Mouse (Mus musculus) E14TG2a.4 (cell line): ENCODE measurements around the gene Gtsf1.
A peak's percentile ranks its signal among the peaks of the same experiment; 100 is the strongest.

Source experiments
- H3K27me3 ChIP-seq: 2 replicates; pipeline ENCODE4 v1.6.1; 2014; ENCODE audit warnings: low read length, control low read depth; ENCODE audit not compliant: insufficient read depth
- H3K36me3 ChIP-seq: 2 replicates; pipeline ENCODE4 v1.6.1; 2014; ENCODE audit warnings: low read length, control low read depth; ENCODE audit not compliant: insufficient read depth
- H3K4me1 ChIP-seq: replicated peaks from 2 replicates; pipeline ENCODE4 v1.6.1; 2014; ENCODE audit warnings: low read depth, low read length, control low read depth
- H3K4me3 ChIP-seq: replicated peaks from 2 replicates; pipeline ENCODE4 v1.5.1; 2014; ENCODE audit warnings: mild to moderate bottlenecking, low read length
- H3K9me3 ChIP-seq: 2 replicates; pipeline ENCODE4 v1.6.1; 2014; ENCODE audit warnings: low read length, control low read depth
- CTCF ChIP-seq: conservative IDR thresholded peaks from 2 replicates; pipeline ENCODE4 v1.5.1; 2014; ENCODE audit warnings: low read length
- NANOG ChIP-seq: IDR thresholded peaks from 2 replicates; pipeline ENCODE4 v1.6.1; 2014; ENCODE audit warnings: borderline replicate concordance, low read length, mixed read lengths
- POU5F1 ChIP-seq: IDR thresholded peaks from 2 replicates; pipeline ENCODE4 v1.6.1; 2014; ENCODE audit warnings: low read length, borderline replicate concordance

Gene Gtsf1

DNA sequence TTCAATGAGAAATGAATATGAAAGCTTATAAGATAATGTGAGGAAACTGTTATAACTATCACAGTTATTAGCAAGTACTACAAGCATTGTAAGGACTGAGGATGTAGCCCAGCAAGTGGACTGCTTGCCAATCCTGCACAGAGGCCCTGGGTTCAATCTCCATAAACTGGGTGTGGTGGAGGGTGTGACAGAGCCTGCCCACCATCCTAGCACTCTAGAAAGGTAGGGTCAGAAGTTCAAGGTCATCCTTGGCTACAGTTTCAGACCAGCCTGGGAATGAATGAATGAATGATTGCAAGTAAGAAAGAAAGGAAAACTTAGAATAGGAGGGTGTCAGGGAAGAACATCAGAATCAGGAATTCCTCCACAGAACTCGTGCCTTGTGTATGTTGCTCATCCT is 66.5 kb downstream of the Gtsf1 start:
- H3K36me3 ChIP-seq, result peaks cover 31% of the 10 kb centered on the region
- TF ChIP-seq POU5F1 (no peak), NANOG (no peak), CTCF (no peak)
- H3K27me3 ChIP-seq, result no peaks in the 10 kb centered on the region
- peaks cover 86% of the 10 kb centered on the region for H3K4me1 ChIP-seq
- H3K9me3 ChIP-seq, result no peaks in the 10 kb centered on the region
- peak overlapping the region; percentile 95 for H3K4me3 ChIP-seq

DNA sequence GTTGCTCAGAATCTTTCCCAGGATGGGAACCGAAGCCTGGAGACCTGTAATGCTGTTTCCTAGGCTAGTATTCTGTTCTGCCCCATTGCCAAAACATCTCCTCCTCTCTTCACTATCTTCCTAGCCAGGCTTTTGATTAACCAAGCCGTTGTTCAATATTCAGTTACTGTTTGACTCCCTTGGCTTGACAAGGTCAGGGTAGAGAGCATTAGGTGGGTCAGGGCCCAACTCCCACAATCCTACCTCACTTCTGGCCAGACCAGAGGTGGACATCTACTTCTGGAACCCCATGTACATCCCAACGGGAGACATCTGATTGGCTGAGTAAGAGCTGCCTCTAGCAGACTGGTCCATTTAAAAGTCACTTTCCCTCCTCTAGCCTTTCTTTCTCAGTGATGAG is 67.3 kb downstream of the Gtsf1 start:
- Histone ChIP-seq H3K27me3 (no peaks in the 10 kb centered on the region), H3K9me3 (no peaks in the 10 kb centered on the region), H3K4me3 (no peak overlapping the region), H3K36me3 (peaks cover 39% of the 10 kb centered on the region), H3K4me1 (peaks cover 85% of the 10 kb centered on the region)
- TF ChIP-seq CTCF (no peak), POU5F1 (no peak), NANOG (no peak)

DNA sequence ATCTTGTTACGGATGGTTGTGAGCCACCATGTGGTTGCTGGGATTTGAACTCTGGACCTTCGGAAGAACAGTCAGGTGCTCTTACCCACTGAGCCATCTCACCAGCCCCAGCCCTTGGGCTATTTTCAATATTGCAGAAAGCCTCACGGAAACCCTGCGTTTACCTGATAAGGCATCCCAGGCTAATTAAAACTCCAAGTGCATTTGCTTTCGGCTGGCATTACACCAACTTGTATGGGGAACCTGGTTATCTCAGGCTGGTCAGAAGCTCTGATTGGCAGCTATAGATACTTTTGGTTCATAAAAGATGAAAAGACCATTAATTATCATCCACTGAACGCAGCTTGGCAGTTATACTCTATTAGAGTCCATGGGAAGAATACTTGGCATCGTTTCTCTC is 67.9 kb downstream of the Gtsf1 start:
- H3K36me3 ChIP-seq, result peaks cover 45% of the 10 kb centered on the region
- peaks cover 81% of the 10 kb centered on the region for H3K4me1 ChIP-seq
- TF ChIP-seq CTCF (no peak), NANOG (no peak), POU5F1 (no peak)
- H3K9me3 ChIP-seq, result no peaks in the 10 kb centered on the region
- no peak overlapping the region for H3K4me3 ChIP-seq
- no peaks in the 10 kb centered on the region for H3K27me3 ChIP-seq

DNA sequence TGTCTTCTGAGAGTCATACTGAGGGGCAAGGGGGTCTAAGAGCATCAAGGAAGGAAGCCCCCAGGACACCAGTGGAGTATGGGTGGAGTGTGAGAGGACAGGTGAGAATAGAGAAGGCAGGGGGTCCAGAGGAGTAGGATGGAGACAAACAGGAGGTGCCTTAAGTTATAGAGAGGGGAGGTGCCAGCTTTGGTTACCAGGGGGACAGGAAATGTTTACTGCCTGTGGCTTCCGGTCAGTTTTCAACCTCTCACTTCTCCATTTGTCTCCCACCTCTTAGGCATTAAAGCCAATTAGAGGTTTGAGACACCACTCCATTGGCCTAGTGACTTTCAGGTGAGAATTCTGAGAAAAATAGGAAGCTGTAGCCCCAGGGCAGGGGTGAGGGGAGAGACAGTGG is 69.0 kb downstream of the Gtsf1 start:
- H3K4me1 ChIP-seq, result peaks cover 75% of the 10 kb centered on the region
- TF ChIP-seq NANOG (no peak), CTCF (no peak), POU5F1 (no peak)
- H3K9me3 ChIP-seq, result no peaks in the 10 kb centered on the region
- H3K36me3 ChIP-seq, result peaks cover 56% of the 10 kb centered on the region
- no peaks in the 10 kb centered on the region for H3K27me3 ChIP-seq
- H3K4me3 ChIP-seq, result no peak overlapping the region

DNA sequence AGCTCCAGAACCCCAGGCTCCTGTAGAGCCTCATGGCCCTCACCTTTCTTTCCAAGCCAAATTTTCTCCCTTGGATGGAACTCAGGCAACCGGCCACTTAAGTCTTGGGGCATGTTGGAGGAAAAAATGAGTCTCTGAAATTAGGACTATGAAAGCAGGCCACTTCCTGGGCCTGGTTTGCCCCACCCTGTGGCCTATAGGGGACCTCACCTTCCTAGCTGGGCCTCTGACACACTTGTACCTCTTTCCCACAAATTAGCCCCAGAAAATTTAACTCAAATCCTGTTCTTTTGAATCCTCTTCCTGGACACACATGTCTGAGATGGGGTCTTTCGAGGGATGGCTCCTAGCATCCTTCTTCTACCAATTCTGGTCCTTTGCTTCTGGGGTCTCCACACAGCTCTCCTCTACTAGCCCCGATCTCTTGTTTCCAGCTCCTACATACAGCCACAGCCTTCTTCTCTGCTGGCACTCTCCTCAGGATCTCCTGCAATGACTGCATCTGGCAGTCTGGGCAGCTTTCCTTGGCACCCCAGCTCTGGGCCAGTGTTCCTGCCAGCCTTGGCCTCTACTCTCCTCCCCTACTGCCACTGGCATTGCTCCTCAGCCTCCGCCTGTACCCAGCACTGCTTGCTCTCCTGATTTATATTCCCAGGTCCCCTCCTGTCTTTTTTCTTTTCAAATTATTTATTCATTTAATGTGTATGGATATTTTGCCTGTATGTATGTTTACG is 70.2 kb downstream of the Gtsf1 start:
- TF ChIP-seq NANOG (no peak), POU5F1 (no peak), CTCF (no peak)

DNA sequence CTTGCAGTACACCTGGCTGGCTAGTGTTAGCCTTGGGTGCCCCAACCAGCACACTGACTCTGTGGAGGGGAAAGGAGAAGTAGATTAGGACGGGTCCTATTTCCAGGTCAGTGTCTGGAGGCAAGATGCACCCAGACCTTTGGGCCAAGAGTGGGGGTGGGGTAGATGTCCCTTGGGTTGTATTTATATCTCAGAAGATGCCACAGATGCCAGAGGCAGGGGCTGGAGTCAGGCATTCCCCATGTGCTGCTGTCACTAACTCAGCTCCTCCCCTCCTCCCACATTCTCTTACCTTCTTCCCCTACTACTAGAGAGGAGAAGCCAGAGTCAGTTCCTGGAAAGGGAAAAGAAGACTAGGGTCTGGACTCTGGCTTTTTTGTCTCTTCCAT is 71.2 kb downstream of the Gtsf1 start:
- no peaks in the 10 kb centered on the region for H3K27me3 ChIP-seq
- peaks cover 61% of the 10 kb centered on the region for H3K4me1 ChIP-seq
- H3K36me3 ChIP-seq, result peaks cover 77% of the 10 kb centered on the region
- no peak overlapping the region for H3K4me3 ChIP-seq
- no peaks in the 10 kb centered on the region for H3K9me3 ChIP-seq
- TF ChIP-seq NANOG, result no peak
- TF ChIP-seq CTCF, result no peak
- no peak for TF ChIP-seq POU5F1

More for the DNA sequence above, 70.2 kb downstream of the Gtsf1 start:
- Histone ChIP-seq H3K27me3 (no peaks in the 10 kb centered on the region), H3K4me1 (peaks cover 70% of the 10 kb centered on the region), H3K4me3 (no peak overlapping the region), H3K36me3 (peaks cover 68% of the 10 kb centered on the region), H3K9me3 (no peaks in the 10 kb centered on the region)

DNA sequence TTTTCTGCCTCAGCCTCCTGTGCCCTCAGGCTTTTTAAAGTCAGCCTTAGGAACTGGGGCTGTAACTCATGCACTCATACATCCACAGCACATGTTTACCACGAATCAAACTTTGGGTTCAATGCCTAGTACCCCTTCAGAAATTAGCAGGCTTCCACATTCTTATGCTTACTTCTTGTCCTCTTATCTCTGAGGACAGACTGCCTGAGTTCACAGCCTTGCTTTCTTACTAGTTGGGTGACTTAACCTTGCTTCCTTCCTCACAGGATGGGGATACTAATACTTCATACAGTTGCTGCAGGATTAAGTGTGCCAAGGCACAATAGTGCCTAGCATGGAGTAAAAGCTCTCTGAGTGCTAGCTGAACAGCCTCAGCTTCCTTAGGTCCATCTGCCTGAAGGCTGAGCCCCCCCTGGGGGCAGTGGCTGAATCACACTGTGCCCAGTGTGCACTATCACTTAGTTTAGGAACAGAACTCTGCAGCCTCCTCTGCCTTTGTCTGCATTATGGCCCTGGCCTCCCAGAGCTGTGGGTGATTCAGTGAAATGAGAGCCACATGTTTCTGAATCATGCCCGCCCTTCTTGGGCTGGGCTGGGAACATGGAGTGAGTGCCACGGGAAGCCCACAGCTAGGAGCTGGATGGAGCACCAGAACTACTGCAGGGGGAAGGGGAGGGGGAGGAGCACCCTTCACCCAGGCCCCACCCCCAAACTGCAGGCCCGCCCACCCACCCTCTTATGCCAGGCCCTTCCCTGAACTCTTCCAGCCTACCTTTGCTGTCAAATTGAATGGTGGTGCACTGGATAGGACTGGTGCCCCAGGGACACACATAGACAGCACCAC is 71.8 kb downstream of the Gtsf1 start:
- H3K4me1 ChIP-seq, result peaks cover 56% of the 10 kb centered on the region
- H3K4me3 ChIP-seq, result no peak overlapping the region
- no peaks in the 10 kb centered on the region for H3K9me3 ChIP-seq
- no peaks in the 10 kb centered on the region for H3K27me3 ChIP-seq
- no peak for TF ChIP-seq NANOG
- no peak for TF ChIP-seq POU5F1
- TF ChIP-seq CTCF, result no peak
- H3K36me3 ChIP-seq, result peaks cover 83% of the 10 kb centered on the region

DNA sequence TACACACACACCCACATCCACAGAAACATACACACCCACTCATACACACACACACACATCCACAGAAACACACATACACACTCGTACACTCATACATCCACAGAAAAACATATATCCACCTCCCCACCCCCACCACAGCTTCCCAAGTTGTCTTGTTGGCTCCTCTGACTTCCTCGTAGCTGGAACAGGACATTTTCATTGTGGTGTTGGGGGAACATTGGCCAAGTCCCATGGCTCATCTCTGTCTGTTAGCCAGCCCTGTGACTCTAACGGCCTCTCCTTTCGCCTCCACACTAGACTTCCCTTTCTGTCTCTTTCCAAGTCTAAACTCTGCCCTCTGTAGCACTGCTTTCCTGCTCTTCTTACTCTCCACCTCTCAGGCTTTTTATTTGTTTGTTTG is 72.5 kb downstream of the Gtsf1 start:
- no peaks in the 10 kb centered on the region for H3K27me3 ChIP-seq
- peaks cover 90% of the 10 kb centered on the region for H3K36me3 ChIP-seq
- no peaks in the 10 kb centered on the region for H3K9me3 ChIP-seq
- H3K4me3 ChIP-seq, result no peak overlapping the region
- peaks cover 56% of the 10 kb centered on the region for H3K4me1 ChIP-seq
- no peak for TF ChIP-seq POU5F1
- no peak for TF ChIP-seq NANOG
- TF ChIP-seq CTCF, result no peak
